Mouse (Mus musculus) mesoderm, embryonic 11.5 days (tissue): ENCODE measurements at regions not wholly inside any gene's neighbourhood (a gene's known extent, or its start where the extent isn't known, plus 50 kb on each side); places are given as distances from the start of the nearest gene placed in this dataset.

Experiments used
- DNase-seq: peaks from one replicate; pipeline ENCODE4 v3.0.0-alpha.2; 2012; ENCODE audit warnings: low read depth, low spot score

DNA sequence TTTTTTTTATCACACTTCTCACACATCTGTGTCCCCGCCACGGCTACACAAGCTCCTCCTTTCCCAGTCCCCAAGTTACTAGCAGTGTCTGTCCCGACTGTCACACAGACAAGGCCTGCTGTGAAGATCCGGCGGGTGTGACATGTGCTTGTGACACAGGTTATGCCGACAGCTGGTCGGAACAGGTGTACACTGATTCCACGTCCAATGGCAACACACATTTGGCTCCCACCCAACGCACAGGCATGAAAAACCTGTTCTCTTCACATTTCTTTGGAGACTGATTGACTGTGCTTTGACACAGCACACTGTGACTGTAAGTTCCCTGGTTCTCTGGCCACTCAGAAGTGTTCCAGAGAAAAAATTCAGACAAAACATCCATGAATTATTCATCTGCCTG is 281.4 kb downstream of the En1 start:
- peak; percentile 8 for DNase-seq

DNA sequence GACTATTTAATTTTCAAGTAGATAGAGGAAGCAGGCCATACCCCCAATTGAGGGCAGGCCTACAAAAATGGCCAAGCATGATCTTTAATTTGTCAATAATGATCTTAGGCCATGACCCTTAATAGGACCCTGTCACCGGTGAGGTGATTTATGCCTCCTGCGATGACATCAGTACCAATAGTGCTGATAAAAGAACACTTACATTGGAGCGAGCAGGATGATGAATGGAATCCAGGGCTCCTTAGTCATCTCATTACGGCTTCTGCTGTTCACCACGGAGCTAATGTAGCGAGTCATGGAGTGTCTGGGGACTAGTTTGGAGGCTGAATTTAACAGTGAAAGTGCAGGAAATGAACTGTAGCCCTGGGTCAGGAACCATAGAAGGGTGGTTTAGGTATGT is 308.6 kb downstream of the En1 start:
- peak; percentile 71 for DNase-seq

DNA sequence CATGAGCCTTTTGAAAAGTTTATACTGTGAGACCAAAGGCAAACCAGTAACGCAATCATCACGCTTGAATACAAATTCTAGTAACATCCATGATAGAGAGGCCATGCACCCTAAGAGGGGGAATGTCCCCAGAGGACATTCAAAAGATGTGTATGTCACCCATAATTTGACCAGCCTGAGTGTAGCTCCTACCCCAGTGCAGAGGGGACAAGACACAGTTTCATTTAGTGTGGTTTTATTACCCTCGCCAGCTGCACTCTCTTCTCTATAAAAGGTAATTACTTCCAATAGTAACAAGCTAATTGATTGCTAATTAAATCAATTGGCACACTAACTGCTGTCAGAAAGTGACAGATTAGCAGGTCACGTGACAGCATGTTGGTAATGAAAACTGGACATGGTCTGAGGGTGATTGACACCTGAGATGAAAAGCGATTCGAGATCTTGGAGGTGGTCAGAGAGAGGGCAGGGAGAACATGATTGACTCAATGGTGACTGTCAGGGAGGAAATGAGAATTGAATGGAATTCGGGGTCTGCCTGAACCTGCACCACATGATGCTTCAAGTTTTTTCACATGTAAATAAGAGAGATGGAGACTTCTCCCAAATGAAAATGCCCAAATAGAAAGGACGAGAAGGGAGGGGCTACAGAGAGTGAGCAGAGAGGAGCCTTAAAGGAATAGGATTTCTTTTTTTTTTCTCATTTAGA is 309.9 kb downstream of the En1 start:
- DNase-seq, result no peak

DNA sequence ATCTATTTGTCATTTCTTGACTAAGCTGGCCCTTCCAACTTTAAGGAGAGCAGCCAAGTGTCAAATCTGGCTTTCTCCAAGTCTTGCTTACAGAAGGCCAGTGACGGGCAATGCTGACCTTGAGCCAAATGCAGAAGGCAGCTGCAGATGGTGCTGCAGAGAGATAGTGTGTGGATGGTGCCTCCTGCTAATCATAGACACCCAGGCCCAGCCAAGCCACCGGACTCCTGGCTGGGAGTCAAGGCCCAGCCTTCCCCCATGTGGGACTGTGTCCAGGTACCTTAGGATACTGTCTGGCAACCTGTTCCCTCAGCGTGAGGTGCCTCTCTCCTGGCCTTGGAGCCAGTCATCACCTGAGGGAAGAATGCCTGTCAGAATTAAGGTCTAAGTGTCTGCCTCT is 319.3 kb downstream of the En1 start:
- no peak for DNase-seq

DNA sequence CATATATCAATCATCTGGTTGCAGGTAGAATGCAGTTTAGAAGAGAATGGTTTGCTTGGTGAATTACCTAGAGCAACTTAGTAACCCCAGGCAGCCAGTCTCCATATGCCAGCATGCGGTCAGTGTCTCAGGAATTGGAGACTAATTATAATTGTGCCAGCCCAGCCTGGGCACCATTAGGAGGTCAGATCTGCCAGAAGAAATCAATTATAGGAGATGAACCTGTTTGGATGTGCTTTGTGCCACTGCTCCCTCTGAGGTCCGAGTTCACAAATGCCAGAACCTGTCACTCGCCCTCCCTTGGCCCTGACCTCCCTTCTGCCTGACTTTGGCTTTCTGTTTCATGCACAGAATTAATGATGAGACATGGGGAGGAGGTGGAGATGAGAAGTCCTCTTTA is 323.1 kb downstream of the En1 start:
- DNase-seq, result no peak

DNA sequence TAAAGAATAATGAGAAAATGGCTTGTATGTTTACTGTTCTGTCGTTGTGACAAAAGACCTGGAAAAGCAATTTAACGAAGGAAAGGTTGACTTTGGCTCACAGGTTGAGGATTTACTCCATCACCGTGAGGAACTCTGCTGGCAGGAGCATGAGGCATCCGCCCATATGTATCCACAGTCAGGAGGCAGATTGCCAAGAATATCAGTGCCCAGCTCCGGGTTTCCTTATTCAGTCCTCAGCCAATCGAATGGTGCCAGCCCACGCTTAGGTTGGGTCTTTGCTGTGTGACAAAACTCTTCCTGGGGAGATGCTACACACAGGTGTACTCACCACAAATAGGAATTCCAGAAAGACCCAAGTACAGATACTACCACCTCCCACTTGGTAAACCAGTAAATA is 327.9 kb downstream of the En1 start:
- DNase-seq, result no peak

DNA sequence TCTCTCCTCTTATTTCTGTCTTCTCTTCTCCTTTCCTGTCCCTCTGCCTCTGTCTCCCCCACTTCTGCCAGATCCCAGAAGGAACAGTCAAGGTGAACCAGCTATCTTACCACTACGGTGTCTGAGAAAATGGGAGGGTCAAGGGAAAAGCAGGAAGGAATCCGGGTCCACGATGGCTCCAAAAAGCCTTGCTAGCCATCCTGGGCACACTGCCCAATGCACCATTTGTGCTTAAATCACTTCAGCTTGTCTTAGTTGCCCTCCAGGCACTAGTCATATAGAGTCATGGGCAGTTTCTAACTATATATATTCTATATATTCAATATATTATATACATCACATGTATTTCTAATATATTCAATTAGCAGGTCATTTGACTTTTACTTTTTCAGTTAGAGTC is 333.1 kb downstream of the En1 start:
- DNase-seq, result no peak

DNA sequence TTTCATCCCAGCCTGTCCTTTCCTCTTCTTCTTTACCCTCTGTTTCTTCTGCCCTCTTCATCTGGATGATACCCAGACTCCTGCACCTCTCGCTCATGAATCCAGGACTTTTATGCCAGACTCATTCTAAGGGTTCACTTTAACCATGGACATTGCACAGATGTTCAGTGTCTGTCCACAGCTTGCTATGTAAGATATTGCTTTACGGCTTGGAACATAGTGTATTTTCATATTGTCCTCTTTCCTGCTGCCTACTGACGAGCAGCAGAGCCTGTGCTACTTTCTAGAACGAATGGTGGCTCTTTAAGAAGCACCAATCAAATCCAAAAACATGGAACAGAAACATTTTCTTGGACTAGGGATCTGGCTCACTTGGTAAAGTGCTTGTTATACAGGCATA is 341.5 kb downstream of the En1 start:
- no peak for DNase-seq

DNA sequence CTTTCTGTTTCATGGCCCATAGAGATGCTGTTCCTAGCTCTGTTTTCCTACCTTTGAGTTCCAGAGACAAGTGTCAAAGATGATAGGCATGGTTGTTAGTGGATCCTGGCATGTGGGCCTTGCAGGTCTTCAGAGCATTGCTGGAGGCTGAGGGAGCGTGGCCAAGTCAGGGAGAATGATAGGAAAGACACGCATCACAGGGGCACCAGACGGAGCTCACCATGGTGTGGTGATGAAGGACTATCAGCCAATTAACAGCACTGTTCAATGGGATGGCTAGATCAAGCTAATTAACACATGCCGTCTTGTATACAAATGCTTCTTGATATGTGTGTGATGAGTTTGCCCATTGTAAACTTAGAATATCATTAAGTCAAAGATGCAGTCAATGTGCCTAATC is 344.1 kb downstream of the En1 start:
- DNase-seq, result no peak

DNA sequence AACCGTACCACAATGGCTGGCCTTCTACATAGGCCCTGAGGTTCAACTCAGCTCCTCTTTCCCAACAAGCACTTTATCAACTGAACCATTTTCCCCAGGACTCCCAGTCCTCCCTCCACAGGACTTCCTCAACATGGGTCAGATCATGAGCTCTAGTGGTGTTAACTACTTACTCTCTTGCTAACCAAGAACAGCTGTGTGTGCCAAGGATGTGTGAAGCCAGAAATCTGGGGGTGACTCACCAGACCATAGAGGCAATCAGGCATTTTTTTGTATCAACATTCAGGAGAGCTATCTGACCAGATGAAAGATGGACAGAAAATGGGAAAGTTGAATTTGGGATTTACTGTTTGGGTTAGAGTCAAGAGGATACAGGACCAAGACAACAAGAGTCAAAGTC is 359.0 kb downstream of the En1 start:
- DNase-seq, result no peak

DNA sequence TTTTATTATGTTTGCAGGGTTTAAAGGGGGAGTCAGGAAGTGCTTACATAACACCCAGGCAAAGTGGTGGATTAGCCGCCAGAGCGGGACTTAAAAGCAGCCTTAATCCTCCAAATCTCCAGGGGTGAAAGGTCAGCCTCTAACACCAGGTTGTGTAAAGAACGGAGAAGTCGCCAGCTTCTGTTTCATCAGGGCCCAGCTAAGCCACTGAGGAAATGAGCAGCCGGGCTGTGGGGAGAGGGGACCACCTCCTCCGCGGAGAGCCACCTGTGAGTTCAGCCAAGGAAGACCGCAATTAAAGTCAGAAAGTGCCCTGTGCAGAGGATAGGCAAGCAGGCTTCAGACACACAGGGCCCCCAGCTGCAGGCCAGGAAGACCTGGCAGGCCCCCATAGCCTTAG is 359.8 kb downstream of the En1 start:
- peak; percentile 39 for DNase-seq

DNA sequence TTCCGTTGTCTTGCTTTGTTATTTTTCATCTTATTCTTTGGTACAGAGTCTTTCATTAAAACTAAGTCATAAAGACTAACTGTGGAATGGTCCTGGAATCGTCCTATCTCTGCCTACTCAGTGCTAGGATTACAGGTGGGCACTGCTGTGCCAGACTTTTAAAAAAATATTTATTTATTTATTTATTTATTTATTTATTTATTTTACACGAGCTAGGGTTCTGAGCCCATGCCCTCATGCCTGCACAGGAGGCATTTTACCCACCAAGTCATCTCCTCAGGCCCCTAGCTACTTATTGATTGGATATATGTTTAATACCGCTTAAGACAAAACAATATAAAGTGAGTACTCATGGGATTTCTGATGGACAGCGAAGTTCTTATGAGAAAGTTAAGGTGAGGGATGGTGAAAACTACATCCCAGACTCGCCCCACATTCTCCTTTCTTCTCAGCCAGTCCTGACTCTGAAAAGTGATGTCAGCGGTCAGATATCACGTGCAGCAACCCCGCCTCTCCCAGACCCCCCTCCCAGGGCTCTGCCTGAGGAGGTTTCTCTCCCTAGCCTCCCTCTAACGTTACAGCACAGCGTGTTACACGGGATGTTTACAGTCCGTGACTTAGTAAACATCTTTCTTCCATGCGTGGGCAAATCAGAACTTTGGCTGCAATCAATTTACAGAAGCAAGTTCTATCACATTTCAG is 361.4 kb downstream of the En1 start:
- DNase-seq, result peak; percentile 29

DNA sequence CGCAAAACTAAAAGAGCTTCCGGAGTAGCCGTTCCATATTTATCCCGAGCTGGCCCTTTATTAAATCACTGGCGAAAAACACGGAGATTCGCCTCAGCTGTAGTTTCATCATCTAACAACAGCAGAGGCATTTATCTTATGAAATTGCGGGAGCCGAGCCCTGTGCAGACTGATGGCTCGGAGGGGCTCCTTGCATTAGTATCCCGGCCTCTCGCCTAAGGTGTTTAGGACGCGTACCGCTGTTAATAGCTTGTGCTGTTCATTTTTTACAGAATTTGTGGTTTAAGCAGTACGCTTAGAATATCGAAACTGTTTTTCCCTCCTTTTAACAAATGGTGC is 361.9 kb downstream of the En1 start:
- DNase-seq, result no peak

DNA sequence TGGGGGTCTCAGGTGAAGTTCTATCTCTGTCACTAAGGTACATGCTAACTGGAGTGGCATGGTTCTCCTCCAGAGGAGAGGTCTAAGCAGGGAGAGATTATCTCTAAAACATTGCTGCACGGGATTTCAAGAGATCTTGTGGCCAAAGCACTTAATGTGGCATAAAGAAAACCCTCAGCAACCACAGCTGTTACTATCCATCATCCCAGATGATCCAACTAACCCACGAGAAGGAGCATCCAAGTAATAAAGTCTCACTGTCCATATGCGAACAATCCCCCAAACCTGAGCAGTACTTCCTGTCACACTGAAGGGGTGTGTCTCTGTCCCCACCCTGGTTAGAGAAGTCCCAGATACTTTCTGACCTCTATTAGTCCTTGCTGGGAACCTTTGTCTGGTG is 363.9 kb downstream of the En1 start:
- no peak for DNase-seq

DNA sequence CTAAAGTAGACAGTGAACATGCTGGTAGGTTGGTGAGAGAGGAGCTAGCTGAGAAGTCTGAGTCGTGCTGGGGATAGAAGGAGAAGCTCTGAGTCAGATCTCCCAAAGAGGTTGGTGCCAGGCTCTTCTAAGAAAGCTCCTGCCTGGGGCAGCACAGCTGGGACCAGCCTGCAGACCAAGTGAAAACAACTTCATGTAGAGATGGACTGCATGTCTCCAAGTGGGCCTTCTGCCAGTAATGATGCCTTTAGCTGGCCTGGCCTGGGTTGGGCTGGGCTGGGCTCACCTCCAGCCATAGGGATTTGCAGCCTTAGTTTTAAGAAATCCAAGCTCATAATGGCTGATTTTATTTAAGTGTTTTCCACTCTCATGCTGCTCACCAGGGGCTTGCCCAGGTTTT is 357.7 kb downstream of the Insig2 start:
- no peak for DNase-seq

DNA sequence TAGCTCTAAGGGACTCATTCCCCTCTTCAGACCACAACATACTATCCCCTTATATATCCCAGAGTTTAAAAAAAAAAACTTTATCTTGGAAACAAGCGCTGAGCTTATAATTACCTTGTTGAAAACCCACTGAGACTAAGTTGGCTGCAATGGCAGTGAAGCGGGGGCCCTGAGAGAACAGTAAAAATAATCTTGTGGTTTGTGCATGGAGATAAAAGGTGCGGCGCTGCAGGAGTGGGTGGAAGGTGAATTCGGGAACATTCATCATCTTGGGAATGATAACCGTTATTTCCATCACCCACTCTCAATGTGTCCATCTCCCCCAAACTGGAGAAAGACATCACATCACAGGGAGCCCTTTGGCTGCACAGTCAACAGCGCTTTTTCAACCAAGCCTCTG is 327.9 kb downstream of the Insig2 start:
- no peak for DNase-seq

DNA sequence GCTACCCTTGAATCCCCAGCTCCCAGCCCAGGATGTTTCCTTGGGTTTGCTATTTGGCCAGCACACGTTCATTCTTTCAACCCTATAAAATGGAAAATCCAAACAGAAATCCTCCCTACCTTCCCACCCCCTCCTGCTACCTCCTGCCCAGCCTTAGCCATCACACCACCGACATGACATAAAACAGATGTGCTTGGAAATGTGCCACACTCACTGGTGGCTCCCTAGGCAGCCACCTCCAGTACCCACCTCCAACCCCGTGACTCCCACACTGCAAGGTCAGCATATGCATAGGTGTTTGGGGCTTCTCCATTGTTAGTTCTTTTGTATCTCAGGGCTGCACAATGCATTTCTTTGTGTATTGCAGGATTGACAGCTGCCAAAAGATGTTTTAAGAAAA is 327.2 kb downstream of the Insig2 start:
- DNase-seq, result no peak

DNA sequence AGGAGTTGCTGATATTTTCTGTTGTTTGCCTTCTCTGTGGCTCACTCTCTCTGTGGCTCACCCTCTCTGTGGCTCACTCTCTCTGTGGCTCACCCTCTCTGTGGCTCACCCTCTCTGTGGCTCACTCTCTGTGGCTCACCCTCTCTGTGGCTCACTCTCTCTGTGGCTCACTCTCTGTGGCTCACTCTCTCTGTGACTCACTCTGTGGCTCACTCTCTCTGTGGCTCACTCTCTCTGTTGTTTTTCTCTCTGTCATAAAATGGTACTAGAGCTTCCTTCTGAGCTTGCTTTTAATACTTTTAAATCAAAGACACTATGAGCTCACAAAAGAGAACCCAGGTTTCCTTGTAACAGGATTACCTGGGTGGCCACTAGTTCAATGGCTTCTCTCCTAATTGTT is 320.3 kb downstream of the Insig2 start:
- no peak for DNase-seq

DNA sequence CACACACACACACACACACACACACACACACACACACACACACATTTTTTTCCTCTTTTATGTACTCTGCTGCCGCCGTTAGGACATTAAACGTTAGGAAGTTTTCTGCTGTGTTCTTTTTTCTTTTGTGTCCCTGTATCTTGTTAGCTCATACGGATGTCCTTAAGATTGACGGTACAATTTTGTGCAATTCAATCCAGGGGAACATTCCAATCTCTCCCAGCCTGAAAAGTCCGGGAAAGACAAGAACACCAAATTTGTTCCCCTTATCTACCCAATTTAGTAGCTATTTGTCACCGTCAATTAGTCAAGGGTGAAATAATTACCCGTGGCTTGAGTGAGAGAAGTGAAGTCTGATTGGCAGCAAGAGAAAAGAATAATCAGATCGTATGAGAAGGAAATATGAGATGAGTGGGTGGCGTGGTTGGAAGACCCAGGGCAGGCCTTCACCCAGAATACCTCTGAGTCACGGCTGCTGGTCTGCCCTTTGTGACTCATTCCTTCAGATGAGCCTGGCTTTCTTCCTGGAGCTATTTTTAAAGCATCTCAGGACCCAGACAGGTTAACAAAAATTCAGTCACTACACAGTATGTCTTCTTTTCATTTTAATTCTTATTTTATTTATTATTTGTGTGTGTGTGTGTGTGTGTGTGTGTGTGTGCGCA is 318.4 kb downstream of the Insig2 start:
- DNase-seq, result peak; percentile 23

DNA sequence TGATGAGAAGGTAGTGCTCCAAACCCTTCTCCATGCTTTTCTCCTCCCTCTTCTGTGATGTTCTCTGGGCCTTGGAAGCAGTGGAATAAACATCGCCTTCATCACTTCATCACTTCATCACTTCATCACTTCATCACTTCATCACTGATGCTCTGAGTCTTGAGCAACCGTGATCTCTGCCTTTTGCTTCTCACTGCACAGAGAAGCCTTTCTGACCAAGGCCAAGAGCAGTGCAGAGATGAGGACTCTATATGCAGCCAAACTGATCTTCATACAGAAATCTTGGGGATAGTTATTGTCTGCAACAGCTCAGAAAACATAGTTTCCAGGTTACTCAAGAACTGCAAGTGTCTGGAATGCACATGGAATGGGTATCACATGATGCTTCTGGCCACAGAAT is 303.0 kb downstream of the Insig2 start:
- DNase-seq, result no peak

DNA sequence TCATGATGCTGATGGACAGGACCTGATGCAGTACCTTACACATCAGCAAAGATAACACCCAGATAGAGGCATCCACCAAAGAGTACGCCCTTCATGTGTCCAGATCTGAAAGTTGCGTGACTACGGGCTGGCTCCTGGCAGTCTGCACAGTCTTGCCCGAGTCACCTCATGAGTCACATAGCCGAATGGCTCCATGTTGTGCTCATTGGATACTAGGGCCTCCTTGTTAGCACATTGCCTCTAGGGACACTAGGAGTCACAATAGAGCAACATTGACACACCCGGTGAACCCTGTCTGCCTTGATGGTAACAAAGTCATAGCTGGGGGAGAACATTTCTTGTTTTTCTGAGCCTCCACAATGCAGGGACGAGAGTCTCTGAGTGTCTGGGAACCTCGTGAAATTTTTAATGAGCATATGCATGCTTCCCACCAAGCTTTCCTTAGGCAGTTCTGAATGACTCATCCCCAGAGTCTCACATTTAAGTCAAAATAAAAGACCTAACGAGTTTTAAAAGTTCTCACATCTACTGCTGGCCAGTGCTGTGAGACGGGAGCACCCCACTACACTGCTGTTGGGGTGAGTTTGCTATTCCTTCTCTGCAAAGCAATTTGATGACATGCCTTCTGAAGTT is 297.5 kb downstream of the Insig2 start:
- DNase-seq, result no peak

DNA sequence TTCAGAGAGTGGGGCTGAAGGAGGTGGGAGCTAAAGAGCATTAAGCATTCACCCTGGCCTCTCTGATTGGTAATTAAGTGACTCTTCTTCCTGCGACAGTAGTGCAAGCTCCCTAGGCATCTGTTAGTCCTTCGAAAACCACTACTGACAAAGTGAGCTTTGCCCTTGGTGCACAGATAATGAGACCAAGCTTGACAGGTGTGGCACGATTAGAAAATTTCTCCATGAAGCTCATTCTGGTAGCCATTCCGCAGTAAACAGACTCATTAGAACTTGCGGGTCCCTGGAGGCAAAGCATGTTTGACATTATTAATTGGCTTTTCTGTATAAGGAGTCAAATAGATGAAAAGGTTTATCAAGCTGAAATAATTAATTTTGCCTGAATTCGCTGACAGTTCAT is 285.8 kb downstream of the Insig2 start:
- no peak for DNase-seq

DNA sequence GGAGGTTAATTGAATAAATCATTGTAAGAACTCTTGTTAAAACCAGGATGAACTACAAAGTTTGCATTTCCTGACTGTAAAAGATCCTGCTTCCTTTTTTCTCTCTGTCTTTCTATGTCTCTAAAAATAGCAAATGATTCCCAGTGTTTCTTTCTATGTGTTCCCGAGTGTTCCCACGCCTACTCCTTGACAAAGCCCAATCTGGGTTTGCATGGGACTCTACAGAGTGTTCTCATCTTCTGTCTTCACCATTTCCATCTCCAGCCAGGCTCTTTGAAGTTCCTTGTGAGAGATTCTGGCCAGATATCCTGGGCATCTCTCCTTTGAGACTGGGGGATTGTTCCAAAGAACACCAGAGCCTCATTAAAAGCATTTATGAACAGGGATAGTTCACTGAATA is 285.0 kb downstream of the Insig2 start:
- no peak for DNase-seq
